Mouse (Mus musculus) C2C12 (cell line): Measurements from ENCODE around the gene Fahd2a. TPM values are rescaled to one million over a fixed set of nuclear protein-coding genes. Genes with fewer than 3 reads are reported as not detected.

Experiments used
- H3K27me3 ChIP-seq: one replicate; pipeline ENCODE4 v1.6.1; 2011; ENCODE audit not compliant: control insufficient read depth, insufficient read depth, insufficient read length
- H3K36me3 ChIP-seq: one replicate; pipeline ENCODE4 v1.6.1; 2011; ENCODE audit not compliant: control insufficient read depth, insufficient read depth
- H3K4me3 ChIP-seq: one replicate; pipeline ENCODE4 v1.5.1; 2011; ENCODE audit warnings: mild to moderate bottlenecking, control low read depth; ENCODE audit not compliant: poor library complexity, insufficient read depth, severe bottlenecking
- H3K79me2 ChIP-seq: one replicate; pipeline ENCODE4 v1.6.1; 2011; ENCODE audit not compliant: control insufficient read depth, insufficient read depth
- H3K79me3 ChIP-seq: one replicate; pipeline ENCODE4 v1.6.1; 2011; ENCODE audit warnings: low read depth, control low read depth
- H3ac ChIP-seq: one replicate; pipeline ENCODE3; 2011; ENCODE audit warnings: low read depth; ENCODE audit not compliant: control insufficient read depth, insufficient read length
- CEBPB ChIP-seq: IDR thresholded peaks from one replicate; pipeline ENCODE4 v1.6.1; 2011; ENCODE audit warnings: low read depth, mild to moderate bottlenecking, control low read depth, moderate library complexity
- CTCF ChIP-seq: IDR thresholded peaks from one replicate; pipeline ENCODE4 v1.5.1; 2011; ENCODE audit not compliant: control insufficient read depth, insufficient read depth, insufficient read length
- FOSL1 ChIP-seq: IDR thresholded peaks from one replicate; pipeline ENCODE4 v1.8.0; 2011; ENCODE audit warnings: mild to moderate bottlenecking, low read length; ENCODE audit not compliant: poor library complexity, insufficient read depth, severe bottlenecking
- MAX ChIP-seq: IDR thresholded peaks from one replicate; pipeline ENCODE4 v1.6.1; 2011; ENCODE audit warnings: mild to moderate bottlenecking, control low read depth
- MYOD1 ChIP-seq: IDR thresholded peaks from one replicate; pipeline ENCODE4 v1.6.1; 2011; ENCODE audit warnings: low read depth; ENCODE audit not compliant: control insufficient read depth, insufficient read length
- MYOG ChIP-seq: IDR thresholded peaks from one replicate; pipeline ENCODE4 v1.6.1; 2011; ENCODE audit not compliant: control insufficient read depth, insufficient read length; ENCODE audit errors: extremely low read depth
- USF1 ChIP-seq: IDR thresholded peaks from one replicate; pipeline ENCODE4 v1.6.1; 2011; ENCODE audit warnings: low read depth, mild to moderate bottlenecking, control low read depth, moderate library complexity
- long read RNA-seq, 2 experiments: library from polyadenylated mRNA; unstranded; transcript quantifications; one replicate each; pipeline ENCODE4 v2.0.0; 2019 to 2020
- polyA plus RNA-seq: library from polyadenylated mRNA; unstranded; fragments of >200 nt; fragmentation: generic; extraction: Trizol; gene quantifications from one replicate; pipeline ENCODE4 v1.2.1, GENCODE M21; 2012; ENCODE audit warnings: missing spikeins

Fahd2a gene
- 2.6 TPM for polyA plus RNA-seq
- long read RNA-seq, experiment 1, transcript Fahd2a-201 (8 exons, 1,211 nt): major isoform, 15 of 20 reads
- long read RNA-seq, experiment 1, partial matches to known transcripts: 3 of 20 reads
- long read RNA-seq, experiment 1, other reads (novel, unspliced or antisense): 0 of 20 reads
- long read RNA-seq, experiment 2, transcript Fahd2a-201 (8 exons, 1,211 nt): major isoform, 6 of 6 reads
- long read RNA-seq, experiment 2, partial matches to known transcripts: 0 of 6 reads
- long read RNA-seq, experiment 2, other reads (novel, unspliced or antisense): 0 of 6 reads

DNA sequence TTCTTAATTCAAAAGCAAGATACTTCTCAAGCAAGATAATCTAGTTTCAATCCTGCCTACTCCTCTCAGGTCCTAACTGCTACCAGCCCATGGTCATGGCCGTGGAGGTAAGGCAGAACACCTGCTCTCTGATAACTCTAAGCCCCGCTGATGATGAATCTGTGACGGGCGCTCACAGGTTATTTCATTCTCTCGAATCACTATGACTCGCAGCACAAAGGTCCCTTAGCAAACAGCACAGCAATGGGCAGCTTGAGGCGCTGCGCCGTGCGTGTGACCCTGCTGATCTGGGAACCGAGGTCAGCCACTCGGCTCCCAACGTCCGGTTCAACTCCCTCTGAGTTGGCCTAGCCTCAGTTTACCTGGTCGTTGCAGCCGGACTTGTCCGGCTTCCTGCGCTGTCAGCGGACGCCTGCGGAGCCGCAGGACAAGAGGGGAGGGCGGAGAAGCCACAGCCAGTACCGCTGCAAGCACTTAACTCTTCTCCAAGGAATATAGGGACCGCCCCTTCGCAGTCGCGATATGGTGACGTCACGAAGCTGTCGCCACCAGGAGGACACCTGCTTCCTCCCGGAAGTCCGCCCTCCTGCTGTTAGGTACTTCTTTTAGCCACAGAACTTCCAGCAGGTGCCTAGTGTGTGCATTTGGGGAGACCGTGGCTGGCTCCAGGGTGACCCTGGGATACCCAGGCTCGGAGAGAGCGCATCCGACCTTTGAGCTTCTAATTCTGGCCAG is at the start of gene Fahd2a:
Fahd2a (minus strand) TSS at position 511 of the 735 bp plus-strand sequence.
- Histone ChIP-seq H3K36me3 (no peaks in the 10 kb centered on the region), H3ac (peak within 1 kb of the TSS; percentile 61), H3K79me3 (no peaks in the 10 kb centered on the region), H3K79me2 (no peaks in the 10 kb centered on the region), H3K27me3 (peaks cover 9% of the 10 kb centered on the region), H3K4me3 (peak within 1 kb of the TSS; percentile 34)
- no peak for TF ChIP-seq MYOD1
- no peak for TF ChIP-seq MAX
- TF ChIP-seq CTCF: no peak
- no peak for TF ChIP-seq USF1
- TF ChIP-seq FOSL1: no peak

DNA sequence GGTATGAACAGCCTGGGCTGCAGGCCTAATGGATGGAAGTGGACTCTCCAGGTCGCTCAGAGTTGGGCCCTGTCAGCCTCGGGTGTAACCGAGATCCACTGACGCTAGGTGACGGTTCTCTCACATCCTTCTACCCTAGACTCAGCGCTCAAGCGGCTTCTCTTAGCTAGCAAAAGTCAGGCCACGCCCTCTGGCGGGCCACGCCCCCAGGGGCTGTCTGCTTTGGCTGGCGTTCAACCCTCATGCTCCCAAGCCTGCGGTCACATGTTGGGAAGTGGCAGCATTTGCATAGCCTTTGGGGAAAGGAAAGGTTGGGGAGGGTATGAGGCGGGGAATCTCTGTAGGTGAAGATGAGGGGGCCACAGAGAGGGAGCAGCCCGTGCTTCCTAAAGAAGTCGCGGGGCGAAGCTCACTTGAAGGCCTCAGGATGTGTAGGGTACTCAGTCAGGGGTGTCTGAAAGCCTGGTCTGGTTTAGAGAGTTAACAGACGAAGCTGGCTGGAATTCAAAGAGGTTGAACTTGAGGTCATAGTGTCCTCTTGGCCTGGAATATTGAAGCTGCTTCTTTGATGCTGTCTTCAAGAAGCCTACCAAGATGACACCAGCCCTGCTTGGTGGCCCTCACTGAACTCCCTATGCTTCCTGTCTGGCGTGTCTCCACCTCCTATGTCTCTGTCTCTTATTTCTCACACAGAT is 40.3 kb upstream of the Fahd2a start:
- TF ChIP-seq USF1 (peak; percentile 46), MYOG (no peak)
- H3K79me3 ChIP-seq: no peaks in the 10 kb centered on the region
- no peak overlapping the region for H3ac ChIP-seq
- no peaks in the 10 kb centered on the region for H3K79me2 ChIP-seq
- H3K36me3 ChIP-seq: no peaks in the 10 kb centered on the region
- peaks cover 20% of the 10 kb centered on the region for H3K27me3 ChIP-seq
- H3K4me3 ChIP-seq: no peak overlapping the region

DNA sequence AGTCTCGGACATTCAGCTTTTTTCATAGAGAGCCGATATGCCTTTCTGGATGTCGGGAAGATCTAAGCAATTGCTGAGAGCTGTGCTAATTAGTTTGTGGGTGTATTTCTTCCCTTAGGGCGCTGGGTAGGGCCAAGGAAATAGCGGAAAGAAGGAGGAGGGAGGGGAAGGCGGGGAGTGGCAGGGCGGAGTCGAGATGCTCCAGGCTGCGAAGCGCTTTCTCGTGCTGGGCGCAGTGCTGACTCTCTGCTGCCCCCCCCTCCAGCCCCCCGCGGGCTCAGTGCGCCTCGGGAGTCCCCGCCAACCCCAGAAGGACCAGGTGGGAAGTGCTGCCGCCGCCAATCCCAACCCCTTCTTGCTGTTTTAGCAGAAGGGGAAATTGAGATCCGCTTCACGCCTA is 38.6 kb upstream of the Fahd2a start:
- H3ac ChIP-seq: peak overlapping the region; percentile 19
- TF ChIP-seq CTCF (no peak), USF1 (no peak), MYOG (no peak), MAX (no peak), FOSL1 (no peak), CEBPB (no peak), MYOD1 (no peak)
- peak overlapping the region; percentile 30 for H3K4me3 ChIP-seq
- H3K79me2 ChIP-seq: no peaks in the 10 kb centered on the region
- H3K27me3 ChIP-seq: peaks cover 25% of the 10 kb centered on the region
- no peaks in the 10 kb centered on the region for H3K79me3 ChIP-seq
- H3K36me3 ChIP-seq: no peaks in the 10 kb centered on the region

DNA sequence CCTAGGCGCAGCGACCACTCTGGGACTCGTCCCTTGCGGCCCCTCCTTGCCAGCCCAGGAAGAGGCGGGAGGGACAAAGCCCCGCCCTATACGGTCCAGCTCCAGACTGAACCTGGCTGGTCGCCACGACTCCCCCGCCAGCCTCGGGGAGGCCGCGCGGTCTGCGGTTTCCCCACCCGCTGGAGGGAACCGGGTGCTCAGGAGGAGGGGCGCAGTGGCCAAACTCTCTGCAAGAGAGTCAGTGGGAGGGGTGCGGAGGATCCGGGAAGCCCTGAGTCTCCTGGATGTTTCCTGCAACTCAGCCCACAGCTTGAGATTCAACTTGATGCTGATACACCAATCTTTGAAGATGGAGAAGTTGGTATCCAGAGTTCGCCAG is 38.2 kb upstream of the Fahd2a start:
- TF ChIP-seq MYOG: no peak
- peak; percentile 55 for TF ChIP-seq MAX
- TF ChIP-seq FOSL1: no peak
- Histone ChIP-seq H3K79me3 (no peaks in the 10 kb centered on the region), H3ac (peak overlapping the region; percentile 60), H3K27me3 (peaks cover 25% of the 10 kb centered on the region), H3K4me3 (peak overlapping the region; percentile 30), H3K36me3 (no peaks in the 10 kb centered on the region), H3K79me2 (no peaks in the 10 kb centered on the region)

DNA sequence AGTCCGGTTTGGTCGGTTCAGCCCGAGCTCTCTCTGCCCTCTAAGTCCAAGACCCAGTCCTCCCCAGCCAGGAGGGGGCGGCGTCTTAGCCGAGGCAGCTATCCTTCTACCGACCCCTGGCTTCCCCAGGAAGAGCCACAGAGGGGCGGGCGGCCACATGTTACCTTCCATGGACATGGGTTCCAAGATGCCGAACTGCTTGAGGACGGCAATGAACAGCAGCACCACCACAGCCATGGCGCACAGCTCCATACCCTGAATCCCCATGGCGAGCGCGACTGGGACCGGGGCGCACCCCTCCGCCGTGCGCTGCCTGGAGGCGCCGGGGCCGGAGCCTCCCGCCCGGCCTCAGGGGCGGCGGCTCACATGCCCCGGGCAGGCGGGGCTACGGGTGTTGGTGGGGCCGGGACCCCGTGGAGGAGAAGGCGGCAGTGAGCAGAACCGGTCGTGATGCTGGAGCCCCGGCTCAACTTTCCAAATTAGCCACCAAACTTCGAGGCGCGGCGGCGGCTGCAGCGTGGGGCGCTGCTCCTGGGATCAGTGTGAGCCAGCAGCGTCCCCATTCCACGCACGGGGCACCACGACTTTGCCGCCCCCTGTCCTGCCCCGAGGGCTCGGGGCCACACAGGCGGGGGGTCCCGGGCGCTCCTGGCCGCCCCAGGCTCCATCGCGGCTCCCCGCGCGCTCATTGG is 37.6 kb upstream of the Fahd2a start:
- no peak for TF ChIP-seq MAX
- no peak for TF ChIP-seq MYOG
- no peak for TF ChIP-seq USF1
- TF ChIP-seq CEBPB: no peak
- no peak for TF ChIP-seq MYOD1
- no peak for TF ChIP-seq CTCF
- TF ChIP-seq FOSL1: no peak
- H3K4me3 ChIP-seq: peak overlapping the region; percentile 30
- H3K36me3 ChIP-seq: no peaks in the 10 kb centered on the region
- peaks cover 25% of the 10 kb centered on the region for H3K27me3 ChIP-seq
- H3K79me2 ChIP-seq: no peaks in the 10 kb centered on the region
- peak overlapping the region; percentile 60 for H3ac ChIP-seq
- H3K79me3 ChIP-seq: no peaks in the 10 kb centered on the region
